Mouse (Mus musculus) intestine, postnatal 0 days (tissue): ENCODE results near the gene Akap6. TPM values are rescaled to one million over a fixed set of nuclear protein-coding genes. Genes with fewer than 3 reads are reported as not detected.

Experiments used
- ATAC-seq: fragments of 200-750 bp; cut with Nextera tagmentation; 2 replicates; pipeline ENCODE4 v1.8.0; 2017; ENCODE audit warnings: mild to moderate bottlenecking, moderate TSS enrichment, moderate library complexity
- H3K27ac ChIP-seq: fragments of 300-500 bp; sonication (generic); 2 replicates; pipeline ENCODE4 v1.5.1; 2014; ENCODE audit warnings: mild to moderate bottlenecking, low read depth, low read length, moderate library complexity
- H3K27me3 ChIP-seq: fragments of 300-500 bp; sonication (generic); replicated peaks from 2 replicates; pipeline ENCODE4 v1.6.1; 2014; ENCODE audit warnings: low read length, mixed read lengths; ENCODE audit not compliant: control insufficient read depth, insufficient read depth
- H3K36me3 ChIP-seq: fragments of 300-500 bp; sonication (generic); 2 replicates; pipeline ENCODE4 v1.6.1; 2014; ENCODE audit warnings: mild to moderate bottlenecking, moderate library complexity; ENCODE audit not compliant: control insufficient read depth, insufficient read depth
- H3K4me1 ChIP-seq: fragments of 300-500 bp; sonication (generic); replicated peaks from 2 replicates; pipeline ENCODE4 v1.6.1; 2014; ENCODE audit warnings: antibody characterized with exemption, low read length, mixed read lengths; ENCODE audit not compliant: control insufficient read depth, insufficient read depth
- H3K4me2 ChIP-seq: fragments of 300-500 bp; sonication (generic); replicated peaks from 2 replicates; pipeline ENCODE4 v1.6.1; 2014; ENCODE audit warnings: low read depth, mild to moderate bottlenecking, moderate library complexity
- H3K4me3 ChIP-seq: fragments of 300-500 bp; sonication (generic); 2 replicates; pipeline ENCODE4 v1.5.1; 2014; ENCODE audit warnings: low read depth, low read length
- H3K9ac ChIP-seq: fragments of 300-500 bp; sonication (generic); 2 replicates; pipeline ENCODE4 v1.6.1; 2014; ENCODE audit warnings: mild to moderate bottlenecking, low read depth, low read length
- H3K9me3 ChIP-seq: fragments of 300-500 bp; sonication (generic); 2 replicates; pipeline ENCODE4 v1.6.1; 2016; ENCODE audit warnings: mixed run types; ENCODE audit not compliant: control insufficient read depth
- CTCF ChIP-seq: sonication (generic); IDR thresholded peaks from 2 replicates; pipeline ENCODE4 v1.5.1; 2016; ENCODE audit warnings: low read depth, mild to moderate bottlenecking, control low read depth, antibody characterized with exemption, moderate library complexity
- whole genome bisulfite sequencing: fragments of 180-500 bp; shearing (Covaris S2); extraction: QIAGEN DNeasy Blood & Tissue Kit; methylation state at CpG from one replicate; pipeline ENCODE4 v1.1.7; 2014; 5-methylcytosine and 5-hydroxymethylcytosine counted together
- polyA plus RNA-seq: library from polyadenylated mRNA; unstranded; fragments of >200 nt; fragmentation: Nextera tagmentation; extraction: Ambion mirVana; gene quantifications from 2 replicates; pipeline ENCODE4 v1.2.1, GENCODE M21; 2015

The Akap6 gene
- polyA plus RNA-seq, 1 experiment from 2014 or later = 0.73 TPM

- Histone ChIP-seq H3K36me3 (no peaks in the 10 kb centered on the region), H3K4me3 (no peak overlapping the region), H3K9me3 (no peaks in the 10 kb centered on the region), H3K27ac (no peak overlapping the region), H3K9ac (no peak overlapping the region), H3K4me1 (no peaks in the 10 kb centered on the region), H3K27me3 (no peaks in the 10 kb centered on the region), H3K4me2 (no peak overlapping the region)
- WGBS = 54% methylated on average over 7 of the region's 7 CpGs
- no peak for TF ChIP-seq CTCF
- no peak for ATAC-seq
Measured at GRCm38 (mm10) chr12:52854236-52854679, 155.1 kb downstream of the Akap6 start.

- no peak for TF ChIP-seq CTCF
- Histone ChIP-seq H3K4me3 (no peak overlapping the region), H3K4me1 (no peaks in the 10 kb centered on the region), H3K9ac (no peak overlapping the region), H3K27ac (no peak overlapping the region), H3K4me2 (no peak overlapping the region), H3K9me3 (no peaks in the 10 kb centered on the region), H3K27me3 (no peaks in the 10 kb centered on the region), H3K36me3 (no peaks in the 10 kb centered on the region)
- no peak for ATAC-seq
- WGBS = 77% methylated on average over 1 of the region's 1 CpGs
Measured at GRCm38 (mm10) chr12:52856104-52856503, 156.9 kb downstream of the Akap6 start.

GRCm38 (mm10) chr12:52857306-52857705, 158.1 kb downstream of the Akap6 start:
- Histone ChIP-seq H3K4me3 (no peak overlapping the region), H3K27ac (no peak overlapping the region), H3K36me3 (no peaks in the 10 kb centered on the region), H3K4me1 (no peaks in the 10 kb centered on the region), H3K4me2 (no peak overlapping the region), H3K9me3 (no peaks in the 10 kb centered on the region), H3K27me3 (no peaks in the 10 kb centered on the region), H3K9ac (no peak overlapping the region)
- ATAC-seq = no peak
- no peak for TF ChIP-seq CTCF
- 90% methylated on average over 4 of the region's 4 CpGs for WGBS

GRCm38 (mm10) chr12:52861922-52862321, 162.7 kb downstream of the Akap6 start:
- Histone ChIP-seq H3K36me3 (no peaks in the 10 kb centered on the region), H3K9ac (no peak overlapping the region), H3K9me3 (peaks cover 5% of the 10 kb centered on the region; the same call in 1 of the 2 replicates), H3K4me3 (no peak overlapping the region), H3K4me1 (no peaks in the 10 kb centered on the region), H3K27me3 (no peaks in the 10 kb centered on the region), H3K4me2 (no peak overlapping the region), H3K27ac (no peak overlapping the region)
- no peak for ATAC-seq
- 82% methylated on average over 3 of the region's 3 CpGs for WGBS
- TF ChIP-seq CTCF = no peak

- Histone ChIP-seq H3K27me3 (no peaks in the 10 kb centered on the region), H3K4me2 (peak overlapping the region; percentile 6; the same call in 1 of the 2 replicates), H3K9ac (no peak overlapping the region), H3K4me3 (no peak overlapping the region), H3K27ac (no peak overlapping the region), H3K4me1 (no peaks in the 10 kb centered on the region), H3K9me3 (peaks cover 5% of the 10 kb centered on the region; the same call in 1 of the 2 replicates), H3K36me3 (no peaks in the 10 kb centered on the region)
- TF ChIP-seq CTCF = 0 out of 2 replicates have a peak, but pooled peaks have one; percentile 7
- 41% methylated on average over 8 of the region's 8 CpGs for WGBS
- ATAC-seq = no peak
Measured at GRCm38 (mm10) chr12:52868000-52868624, 168.9 kb downstream of the Akap6 start.

GRCm38 (mm10) chr12:52871604-52872003, 172.4 kb downstream of the Akap6 start:
- Histone ChIP-seq H3K27me3 (no peaks in the 10 kb centered on the region), H3K4me3 (no peak overlapping the region), H3K36me3 (no peaks in the 10 kb centered on the region), H3K4me2 (no peak overlapping the region), H3K9me3 (no peaks in the 10 kb centered on the region), H3K27ac (no peak overlapping the region), H3K9ac (no peak overlapping the region), H3K4me1 (no peaks in the 10 kb centered on the region)
- ATAC-seq = no peak
- WGBS = 79% methylated on average over 3 of the region's 3 CpGs
- no peak for TF ChIP-seq CTCF
